Mouse (Mus musculus) right cerebral cortex, postnatal 14 days (tissue): ENCODE results near the gene Wdr60.

Source experiments
- DNase-seq: peaks from one replicate; pipeline ENCODE4 v3.0.0; 2022

Gene Wdr60

DNA sequence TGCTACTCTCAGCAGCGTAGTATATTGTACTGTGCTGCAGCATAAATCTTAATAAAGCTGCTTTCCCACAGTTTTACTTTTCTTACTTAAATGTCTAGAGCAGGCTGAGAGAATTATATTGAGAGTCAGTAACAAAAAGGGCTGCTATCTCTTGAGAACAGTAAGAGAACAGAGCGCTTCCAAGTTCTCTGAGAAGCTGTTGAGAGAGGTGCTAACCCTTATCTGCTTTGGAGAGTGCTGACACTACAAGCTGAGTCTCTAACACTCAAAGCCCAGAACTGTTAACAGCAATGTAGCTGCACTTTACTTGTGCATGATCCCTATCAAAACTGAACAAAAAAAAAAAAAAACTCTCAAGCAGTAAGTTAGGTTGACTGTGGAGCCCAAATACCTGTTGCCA is 2.5 kb upstream of the Wdr60 start:
- DNase-seq: no peak

DNA sequence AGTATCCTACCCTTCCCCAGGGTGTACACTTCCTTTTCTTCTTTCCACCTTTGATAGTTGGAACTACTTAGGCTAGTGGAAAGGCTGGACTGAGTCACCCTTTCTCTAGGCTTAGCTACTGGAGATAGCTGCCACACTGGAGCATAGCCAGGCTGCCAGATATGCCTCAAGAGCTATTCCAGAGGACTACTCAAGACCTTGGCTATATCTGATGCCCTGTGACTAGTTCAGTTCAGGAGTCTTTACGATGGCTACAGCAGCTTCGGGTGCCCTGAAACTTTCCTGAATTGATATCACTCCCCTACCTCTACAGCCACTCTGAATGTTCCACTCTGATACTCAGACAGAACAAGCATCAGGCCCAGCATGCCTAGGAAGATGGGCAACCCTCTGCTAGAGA is 1.9 kb upstream of the Wdr60 start:
- no peak for DNase-seq

DNA sequence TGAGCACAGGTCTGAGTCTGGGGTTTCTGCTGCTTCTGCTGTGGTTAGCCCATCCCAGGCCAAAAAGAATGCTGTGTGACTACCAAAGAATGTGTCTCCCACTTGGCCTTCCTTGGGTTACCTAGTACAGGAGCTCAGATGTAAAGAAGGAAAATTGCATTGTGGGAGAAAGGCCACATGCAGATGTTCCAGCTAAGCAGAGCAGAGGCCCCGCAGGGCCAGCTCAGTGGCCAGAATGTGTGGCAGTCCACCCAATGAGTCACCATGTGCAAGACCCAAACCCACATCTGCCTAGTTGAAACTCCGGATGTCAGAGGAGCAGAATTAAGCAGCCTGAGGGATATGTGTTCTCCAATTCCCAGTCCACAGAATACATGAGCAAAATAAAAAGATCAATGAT is 4.5 kb downstream of the Wdr60 start:
- no peak for DNase-seq

DNA sequence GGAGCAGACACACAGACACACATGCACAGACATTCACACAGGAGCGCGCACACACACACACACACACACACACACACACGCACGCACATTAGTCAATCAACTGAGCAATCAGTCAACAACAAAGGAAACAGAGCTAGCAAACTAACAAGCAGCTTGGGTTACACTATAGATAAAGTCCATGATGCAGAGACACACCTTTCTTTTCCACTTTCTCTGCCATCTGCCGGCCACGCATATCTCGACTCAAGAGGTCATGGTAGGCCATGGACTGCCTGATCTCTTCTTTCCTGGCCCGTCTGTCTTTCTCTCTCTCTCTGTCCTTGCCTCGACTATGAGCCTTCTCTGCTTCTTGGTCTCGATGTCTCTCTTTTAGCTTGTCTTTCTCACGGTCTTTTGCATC is 7.2 kb downstream of the Wdr60 start:
- DNase-seq: no peak

DNA sequence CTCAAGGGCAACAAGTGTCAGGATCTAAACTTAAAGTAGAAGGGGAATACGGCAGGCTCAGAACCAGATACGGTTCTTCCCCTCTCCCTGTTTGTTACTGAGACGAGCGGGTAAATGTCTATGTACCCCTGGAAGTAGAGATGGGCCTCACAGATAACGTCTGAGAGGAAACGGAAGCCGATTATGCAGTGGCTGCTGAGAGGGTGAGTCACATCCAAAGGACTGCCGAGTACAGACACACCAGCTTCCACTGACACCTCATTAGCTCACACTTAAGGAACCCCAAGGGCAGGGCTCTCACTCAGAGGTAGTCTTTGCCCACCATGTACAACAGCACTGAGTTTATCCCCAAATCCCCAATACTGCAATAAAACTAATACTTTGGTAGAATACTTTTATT is 8.2 kb downstream of the Wdr60 start:
- DNase-seq: no peak

DNA sequence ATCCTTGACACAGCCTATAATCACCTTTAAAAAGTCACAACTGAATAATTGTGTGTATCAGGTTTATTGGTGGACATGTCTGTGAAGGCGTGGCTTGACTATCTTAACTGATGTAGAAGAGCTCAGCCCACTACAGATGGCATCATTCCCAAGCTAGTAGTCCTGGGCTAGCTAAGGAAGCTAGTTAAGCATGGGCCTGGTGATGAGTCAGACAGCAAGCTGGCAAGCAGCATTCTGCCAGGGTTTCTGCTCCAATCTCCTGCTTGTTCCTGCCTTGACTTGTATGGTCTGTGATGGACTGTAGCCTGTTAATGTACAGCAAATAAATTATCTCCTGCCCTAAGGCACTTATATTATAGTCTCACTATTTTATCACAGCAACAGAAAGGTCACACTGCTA is 18.2 kb downstream of the Wdr60 start:
- no peak for DNase-seq

DNA sequence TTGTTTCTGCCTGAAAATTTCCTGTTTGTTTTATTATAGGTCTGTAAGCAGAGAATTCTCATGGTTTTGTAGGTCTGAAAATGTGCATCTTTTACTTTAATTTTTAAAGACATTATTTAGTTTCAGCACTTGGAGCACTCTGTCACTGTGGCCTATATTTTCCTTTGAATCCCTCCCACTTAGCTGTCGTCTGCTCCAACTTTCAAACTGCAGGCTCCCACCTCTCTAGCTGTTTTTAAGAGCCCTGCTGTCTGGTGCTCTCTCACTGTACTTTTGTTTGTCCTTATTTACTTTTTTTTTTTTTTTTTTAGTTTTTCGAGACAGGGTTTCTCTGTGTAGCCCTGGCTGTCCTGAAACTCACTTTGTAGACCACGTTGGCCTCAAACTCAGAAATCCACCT is 24.0 kb downstream of the Wdr60 start:
- no peak for DNase-seq

DNA sequence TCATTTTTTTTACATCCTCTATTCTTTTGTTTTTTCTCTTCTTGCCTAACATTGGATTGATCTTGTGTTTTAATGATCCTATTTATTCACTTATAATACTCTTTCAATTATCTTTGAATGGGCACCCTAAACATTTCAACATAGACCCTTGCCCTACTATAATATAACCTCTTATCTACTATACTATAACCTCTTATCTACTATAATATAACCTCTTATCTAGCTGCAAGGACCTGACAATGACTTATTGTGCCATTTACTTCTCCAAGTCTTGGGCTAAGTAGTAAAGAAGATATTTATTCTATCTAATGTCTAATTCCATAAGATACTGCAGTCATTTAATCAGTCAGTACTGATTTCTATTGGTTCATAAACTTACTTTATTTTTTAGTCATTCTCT is 24.5 kb downstream of the Wdr60 start:
- DNase-seq: no peak

DNA sequence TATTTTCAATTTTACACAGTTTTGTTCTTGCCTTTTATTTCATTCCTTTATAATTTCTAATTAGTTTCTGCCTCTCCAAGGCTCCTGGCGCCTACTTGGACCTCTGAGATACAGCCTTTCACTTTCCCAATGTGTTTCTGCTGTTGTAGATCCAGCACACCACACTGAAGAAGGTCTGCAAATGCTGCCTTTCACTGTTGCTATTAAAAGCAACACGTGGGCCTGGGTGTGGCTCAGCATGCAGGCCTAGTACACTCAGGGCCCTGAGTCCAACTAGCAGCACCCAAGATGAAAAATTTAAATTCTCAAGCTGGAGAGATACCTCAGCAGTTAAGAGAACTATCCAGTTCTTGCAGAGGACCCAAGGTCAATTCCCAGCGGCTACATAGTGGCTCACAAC is 26.2 kb downstream of the Wdr60 start:
- no peak for DNase-seq

DNA sequence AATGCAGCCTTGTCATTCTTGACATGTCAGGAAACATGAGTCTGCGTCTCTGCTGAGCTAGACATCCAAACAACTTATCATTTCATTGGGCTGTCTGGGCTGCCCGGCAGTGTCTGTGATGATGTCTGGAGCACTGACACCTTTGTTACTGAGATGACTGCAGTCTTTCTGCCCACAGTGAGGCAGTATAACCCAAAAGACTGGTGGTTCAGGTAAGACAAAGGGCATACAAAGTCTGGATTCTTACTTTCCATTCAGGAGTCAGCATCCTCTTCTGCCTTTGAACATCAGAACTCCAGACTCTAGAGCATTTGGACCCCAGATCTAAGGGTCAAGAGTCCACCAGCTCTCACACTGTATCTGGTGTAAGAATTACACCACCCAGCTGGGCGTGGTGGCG is 27.5 kb downstream of the Wdr60 start:
- no peak for DNase-seq

DNA sequence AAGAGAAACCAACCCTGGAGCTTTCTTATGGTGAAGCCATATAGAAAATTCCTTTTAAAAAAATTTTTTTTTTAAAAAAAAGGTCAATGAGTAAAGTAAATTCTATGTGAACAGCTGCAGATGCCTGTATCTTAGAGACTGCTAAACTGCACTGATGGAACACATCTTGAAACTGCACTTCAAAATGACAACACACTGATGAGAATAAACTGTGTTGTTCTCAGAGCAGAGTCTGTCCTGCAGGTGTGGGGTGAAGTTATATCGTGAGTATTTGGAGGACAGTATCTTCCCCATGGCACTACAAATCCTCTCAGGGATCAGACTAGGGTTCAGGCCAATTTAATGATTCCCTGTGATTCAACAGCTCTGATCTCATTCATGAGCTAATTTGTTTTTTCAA is 30.8 kb downstream of the Wdr60 start:
- DNase-seq: no peak

DNA sequence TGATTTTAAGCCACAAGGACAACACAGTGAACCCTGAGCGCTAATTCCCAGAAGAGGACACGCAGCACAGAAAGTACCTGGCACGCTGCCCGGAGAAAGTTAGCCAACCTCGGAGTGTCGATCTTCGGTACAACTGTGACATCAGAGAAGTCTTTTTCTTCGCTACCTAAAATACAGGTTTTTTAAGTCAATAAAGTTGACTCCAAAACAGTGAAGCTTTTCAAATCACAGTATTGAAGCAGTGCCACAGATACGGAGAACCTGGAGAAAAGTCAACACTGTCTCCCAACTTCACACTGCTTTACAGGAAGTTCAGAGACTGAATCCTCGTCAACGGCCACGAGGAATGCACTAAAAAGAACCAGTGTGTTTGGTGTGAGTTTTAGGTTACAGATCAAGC is 31.2 kb downstream of the Wdr60 start:
- DNase-seq: peak; percentile 32

DNA sequence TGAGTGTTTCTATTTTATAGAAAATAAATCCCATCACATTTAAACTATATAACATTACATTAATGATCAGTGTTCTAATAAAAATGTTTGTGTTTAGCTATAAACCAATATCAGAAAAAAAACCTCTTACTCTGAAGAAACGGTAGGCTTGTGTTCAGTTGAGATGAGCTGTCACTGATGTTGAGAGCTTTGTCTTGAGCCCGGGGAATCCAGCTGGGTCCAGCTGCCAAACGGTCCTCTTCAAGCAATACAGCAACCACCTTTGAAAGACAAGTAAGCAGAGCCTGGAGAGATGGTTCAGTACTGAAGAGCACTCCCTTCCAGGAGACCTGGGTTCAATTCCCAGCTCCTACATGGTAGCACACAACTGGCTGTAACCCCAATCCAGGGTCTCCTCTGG is 33.4 kb downstream of the Wdr60 start:
- no peak for DNase-seq

DNA sequence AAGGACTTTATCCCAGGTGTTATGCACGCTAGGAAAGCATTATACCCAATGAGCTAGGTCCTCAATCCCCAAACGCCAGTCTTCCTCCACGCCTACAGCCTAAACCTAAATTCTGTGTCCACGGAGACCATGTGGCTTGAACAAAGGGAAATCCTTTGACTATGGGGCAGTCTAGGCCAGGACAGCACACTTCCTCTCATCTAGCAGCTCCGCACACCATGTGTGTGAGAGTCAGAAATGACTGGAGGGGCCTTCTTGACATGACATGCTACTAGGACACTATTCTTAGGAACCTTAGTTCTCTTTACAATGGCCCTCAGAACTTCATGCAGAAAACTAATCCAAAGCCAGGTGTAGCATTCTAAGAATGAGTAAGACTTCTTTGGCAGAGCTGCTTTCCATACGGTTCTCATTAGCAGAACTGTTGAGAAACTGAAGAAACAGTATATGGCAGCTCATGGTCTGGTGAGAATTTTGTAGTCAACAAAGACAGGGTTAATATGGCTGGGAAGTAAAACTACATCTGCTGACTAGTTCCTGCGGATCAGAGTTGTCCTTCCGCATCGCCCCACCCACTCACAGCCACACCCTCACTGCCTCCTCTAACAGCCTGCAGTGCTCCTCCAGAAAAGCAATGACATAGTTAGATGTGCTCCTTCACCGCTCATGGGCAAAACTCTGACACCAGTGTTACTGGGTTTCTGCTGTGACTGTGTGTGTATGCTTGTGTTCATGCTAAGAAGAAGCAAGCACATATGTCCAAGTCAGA is 36.3 kb downstream of the Wdr60 start:
- DNase-seq: no peak

DNA sequence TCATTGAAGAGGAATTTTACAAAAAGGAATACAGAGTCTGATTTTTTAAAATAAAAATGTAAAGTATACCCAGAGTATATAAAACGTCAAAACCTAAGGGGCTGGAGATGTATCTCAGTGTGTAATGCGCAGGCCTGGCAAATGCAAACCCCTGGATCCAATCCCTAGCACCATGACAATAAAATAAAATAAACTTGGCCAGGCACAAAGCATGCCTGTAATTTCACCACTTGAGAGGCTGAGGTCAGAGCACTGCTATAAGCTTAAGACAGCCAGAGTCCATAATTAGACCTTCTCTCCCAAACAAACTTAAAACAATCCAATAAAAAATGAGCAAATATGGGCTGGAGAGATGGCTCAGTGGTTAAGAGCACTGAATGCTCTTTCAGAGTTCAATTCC is 39.7 kb downstream of the Wdr60 start:
- DNase-seq: no peak

DNA sequence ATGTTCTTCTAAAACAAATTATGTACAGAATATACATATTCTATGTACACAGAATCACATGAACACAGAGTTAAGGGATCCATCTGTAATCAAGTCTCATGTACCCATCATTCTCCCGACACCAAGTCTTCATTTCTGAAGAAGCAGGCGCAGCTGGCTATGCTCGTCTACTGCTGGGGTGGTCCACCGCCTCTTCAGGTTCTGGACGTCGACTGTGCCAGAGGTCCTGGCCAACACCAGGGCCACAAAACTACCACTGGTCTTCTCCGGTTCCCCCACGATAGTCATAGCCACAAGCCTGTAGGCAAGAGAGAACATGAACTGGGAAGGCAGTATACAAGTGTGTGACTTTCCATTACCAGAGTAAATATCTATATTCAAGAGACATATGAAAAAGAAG is 55.3 kb downstream of the Wdr60 start:
- no peak for DNase-seq

DNA sequence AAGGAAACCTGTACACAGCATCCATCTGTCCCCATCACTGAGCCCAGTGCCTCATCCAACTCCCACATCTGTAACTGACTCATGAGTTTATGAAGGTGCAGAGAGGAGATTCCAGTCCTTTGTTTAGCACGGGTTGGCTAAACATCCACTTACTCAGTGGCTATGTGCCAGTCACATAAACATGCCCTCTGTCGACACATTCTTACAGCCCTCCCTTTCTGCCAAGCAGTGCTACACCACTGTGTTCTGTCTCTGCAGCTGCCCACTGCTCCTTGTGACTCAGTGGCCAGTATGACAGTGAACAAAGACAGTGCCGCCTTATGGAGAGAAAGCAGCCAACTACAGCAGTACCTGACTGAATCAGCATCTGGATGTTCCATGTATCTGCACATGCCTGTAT is 57.1 kb downstream of the Wdr60 start:
- DNase-seq: no peak

DNA sequence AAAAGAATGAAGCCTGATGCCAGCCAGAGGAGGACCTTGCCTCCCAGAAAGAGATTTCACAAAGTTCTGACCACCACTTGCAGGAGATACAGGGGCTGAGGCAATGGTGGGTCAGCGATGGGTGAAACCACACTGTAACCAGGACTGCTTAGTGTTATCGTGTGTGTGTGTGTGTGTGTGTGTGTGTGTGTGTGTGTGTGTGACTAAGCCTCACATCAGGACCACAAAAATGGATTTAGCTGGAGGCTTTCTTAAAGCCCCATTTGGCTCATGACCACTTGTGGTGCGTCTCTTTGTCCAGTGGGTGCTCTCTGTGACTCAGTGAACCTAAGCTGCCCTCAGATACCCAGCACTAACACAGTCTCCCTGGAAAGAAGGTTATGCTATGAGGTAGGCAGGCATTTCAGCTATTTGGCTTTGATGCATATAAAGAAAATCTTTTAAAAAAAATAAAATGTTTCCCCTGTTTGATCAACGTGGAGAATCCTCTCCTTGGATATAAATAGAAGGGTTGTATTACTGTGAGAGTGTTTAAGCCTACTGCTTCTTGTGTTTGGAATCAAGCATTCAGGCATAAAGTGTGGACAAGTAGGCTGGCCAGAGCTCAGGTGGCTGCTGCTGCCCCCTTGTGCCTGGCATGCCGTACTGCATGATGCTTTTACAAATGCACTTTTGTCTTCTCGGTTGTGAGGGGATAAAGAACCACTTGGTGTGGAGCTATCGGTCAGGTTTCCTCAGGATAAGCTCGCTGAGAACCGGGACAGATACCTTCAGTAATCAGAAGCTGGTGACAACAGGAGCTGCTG is 60.4 kb downstream of the Wdr60 start:
- DNase-seq: peak; percentile 75

DNA sequence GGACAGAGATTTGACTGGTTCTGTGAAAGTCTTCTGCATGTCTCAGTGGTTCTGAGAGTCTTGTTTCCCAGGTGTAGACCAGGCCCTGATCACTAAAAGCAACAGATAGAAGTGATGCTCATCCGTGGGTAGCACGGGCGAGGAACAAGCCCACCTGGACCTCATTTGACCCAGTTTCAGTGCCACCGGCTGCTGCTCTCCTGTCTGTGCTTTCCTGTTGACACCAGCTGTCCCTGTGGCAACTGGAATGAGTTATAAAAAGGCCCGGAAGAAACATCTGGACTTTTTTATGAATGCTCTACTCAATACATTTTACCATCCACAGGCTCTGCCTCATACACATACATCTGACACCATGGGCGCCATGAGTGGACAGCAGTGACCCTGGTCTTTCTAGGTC is 64.0 kb downstream of the Wdr60 start:
- DNase-seq: no peak

DNA sequence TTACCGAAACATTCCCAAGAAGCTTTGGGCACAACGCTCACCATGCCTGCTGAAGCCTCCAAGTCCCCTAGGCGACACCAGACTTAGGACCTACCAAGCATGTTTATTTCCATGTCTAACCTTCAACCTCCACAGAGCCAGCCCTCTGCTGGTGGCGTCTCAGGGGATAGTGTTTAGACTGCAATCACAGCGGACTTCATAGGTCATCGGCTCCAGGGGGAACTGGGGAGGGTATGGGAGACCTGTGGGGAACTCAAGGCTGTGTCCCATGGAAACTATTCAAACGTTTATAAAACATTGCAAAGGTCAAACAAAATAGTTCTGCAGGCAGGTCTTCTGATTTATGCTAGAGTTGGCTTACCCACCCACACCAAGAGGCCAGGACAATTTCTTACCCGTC is 66.6 kb downstream of the Wdr60 start:
- no peak for DNase-seq

DNA sequence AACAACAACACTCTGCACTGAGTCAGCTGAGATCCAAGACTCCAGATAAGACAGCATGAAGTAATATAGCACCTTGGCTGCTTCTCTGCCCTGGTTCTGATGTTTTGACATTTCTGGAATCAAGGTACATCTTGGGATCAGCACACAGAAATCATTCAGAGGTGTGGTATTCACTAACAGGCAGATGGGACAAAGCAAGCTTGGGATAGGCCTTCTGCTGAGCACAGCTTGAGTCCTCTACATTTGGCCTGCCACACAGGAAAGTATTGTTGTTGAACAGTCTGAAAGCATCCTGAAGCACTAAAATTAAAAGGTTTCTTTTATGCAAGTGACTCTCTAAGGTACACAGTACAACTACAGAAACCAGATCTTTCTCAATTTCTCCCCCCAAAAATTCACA is 68.2 kb downstream of the Wdr60 start:
- no peak for DNase-seq

DNA sequence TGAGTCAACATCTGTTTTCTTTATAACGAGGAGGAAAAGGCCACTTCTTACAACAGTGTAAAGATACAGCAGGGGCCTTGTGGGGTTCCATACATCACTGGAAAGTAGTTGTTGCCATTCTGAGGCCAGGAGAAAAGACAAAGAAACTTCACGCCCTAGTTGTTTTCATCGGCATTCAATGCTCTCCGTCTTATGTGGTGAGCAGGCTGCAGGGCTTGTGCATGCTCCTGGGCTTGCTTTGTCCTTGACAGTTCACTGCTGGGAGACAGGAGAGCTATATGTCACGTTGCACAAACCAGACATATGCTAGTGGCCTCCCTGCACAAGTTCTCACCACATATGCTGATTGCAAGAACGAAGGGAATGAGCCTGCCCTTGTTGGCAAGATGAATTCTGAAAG is 68.9 kb downstream of the Wdr60 start:
- no peak for DNase-seq

DNA sequence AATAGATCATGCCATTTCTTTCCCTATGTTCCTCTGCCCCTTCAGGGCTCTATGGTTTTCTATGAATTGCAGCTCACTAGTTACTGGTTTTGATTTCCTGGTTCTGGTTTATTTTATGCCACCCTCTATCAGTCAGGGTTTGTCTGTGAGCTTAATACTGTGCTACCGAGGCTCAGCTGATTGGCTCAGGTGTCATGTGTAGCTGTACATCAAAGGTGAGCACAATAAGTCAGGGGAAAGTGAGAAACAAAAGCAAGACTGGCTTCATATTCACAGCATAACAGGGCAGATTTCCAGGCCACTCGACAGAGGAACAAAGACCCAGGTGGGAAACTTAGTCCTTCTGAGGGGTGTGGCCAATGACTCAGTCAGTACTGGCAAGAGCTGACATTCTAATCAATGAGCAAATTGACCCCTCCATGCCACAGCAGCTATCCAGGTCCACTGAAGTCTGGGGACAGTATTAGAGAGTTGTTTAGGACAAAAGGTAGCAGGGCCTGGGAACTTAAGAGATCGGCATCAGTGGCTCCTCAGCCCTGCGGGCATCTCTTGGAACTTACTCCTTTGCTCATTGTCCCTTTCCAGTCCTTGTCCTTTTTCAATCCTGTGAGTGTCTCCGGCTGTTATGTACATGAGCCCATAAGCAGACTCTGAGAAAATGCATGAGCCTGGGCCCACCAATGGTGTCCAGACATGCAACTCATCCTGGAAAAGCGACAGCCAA is 79.4 kb downstream of the Wdr60 start:
- no peak for DNase-seq

DNA sequence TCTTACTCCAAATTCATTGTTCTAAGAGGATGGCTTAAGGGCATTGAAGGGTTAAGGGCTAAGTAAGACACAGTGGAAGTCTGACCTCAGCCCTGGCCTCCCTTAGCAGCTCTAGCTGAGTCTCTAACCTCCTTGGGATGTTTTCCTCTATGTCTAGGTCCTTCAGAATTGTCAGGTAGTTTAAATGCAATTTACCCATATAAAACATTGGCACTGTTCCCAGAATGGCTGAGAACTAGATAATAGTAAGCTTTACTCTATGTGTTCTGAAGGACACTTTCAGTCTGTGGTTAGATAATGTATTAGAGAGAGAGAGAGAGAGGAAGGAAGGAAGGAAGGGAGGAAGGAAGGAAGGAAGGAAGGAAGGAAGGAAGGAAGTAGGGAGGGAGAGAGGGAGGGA is 80.4 kb downstream of the Wdr60 start:
- no peak for DNase-seq
